Mouse (Mus musculus): ENCODE data around the gene Cyp2s1. TPM values are rescaled to one million over a fixed set of nuclear protein-coding genes. Genes with fewer than 3 reads are reported as not detected.
A peak's percentile ranks its signal among the peaks of the same experiment; 100 is the strongest.

The Cyp2s1 gene
- total and polyA plus RNA-seq, 2 experiments = 0.28 to 0.37 TPM

DNA sequence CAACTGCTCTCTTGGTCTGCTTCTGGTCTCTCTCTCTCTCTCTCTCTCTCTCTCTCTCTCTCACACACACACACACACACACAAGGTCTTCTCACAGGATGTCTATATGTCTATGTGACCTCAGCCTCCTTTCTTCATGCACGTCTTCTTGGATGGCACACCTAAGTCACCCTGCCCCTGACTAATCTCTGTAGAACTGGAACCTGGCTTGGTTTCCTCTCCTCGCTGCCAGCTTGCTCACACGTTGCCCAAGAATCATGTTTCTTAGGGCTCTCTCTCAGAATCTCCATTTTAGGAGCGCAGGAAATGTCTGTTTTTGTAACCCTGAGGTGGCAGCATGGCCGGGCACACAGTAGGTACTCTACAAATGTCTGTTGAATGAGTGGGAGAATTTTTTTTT lies 36.7 kb downstream of the Cyp2s1 start:
- no peaks in the 10 kb centered on the region for H3K79me2 ChIP-seq (ENCODE audit: control insufficient read depth, insufficient read depth, low read length)
- no peaks in the 10 kb centered on the region for H3K36me3 ChIP-seq (ENCODE audit: control insufficient read depth, insufficient read depth, low read length)
- no peak for DNase-seq (ENCODE audit: extremely low read depth, low read depth, low spot score)
- no peaks in the 10 kb centered on the region for H3K4me1 ChIP-seq (ENCODE audit: control insufficient read depth, insufficient read depth, low read length)
- no peak for TF ChIP-seq CTCF (IDR thresholded peaks at IDR 0.05; ENCODE audit: low read depth, low read length)
- TF ChIP-seq POLR2A (IDR thresholded peaks at IDR 0.05; ENCODE audit: extremely low read depth, insufficient read depth, low read length) = no peak
- WGBS = 94% methylated on average over 5 of the region's 5 CpGs
- no peak overlapping the region for H3K27ac ChIP-seq (replicated peaks; ENCODE audit: insufficient read depth, low read depth, low read length)
- no peak overlapping the region for H3K4me3 ChIP-seq (ENCODE audit: insufficient read depth, low read depth, low read length)
- no peaks in the 10 kb centered on the region for H3K27me3 ChIP-seq (ENCODE audit: control insufficient read depth, insufficient read depth, low read length)
- H3K9ac ChIP-seq (ENCODE audit: low read depth, low read length) = no peak overlapping the region

DNA sequence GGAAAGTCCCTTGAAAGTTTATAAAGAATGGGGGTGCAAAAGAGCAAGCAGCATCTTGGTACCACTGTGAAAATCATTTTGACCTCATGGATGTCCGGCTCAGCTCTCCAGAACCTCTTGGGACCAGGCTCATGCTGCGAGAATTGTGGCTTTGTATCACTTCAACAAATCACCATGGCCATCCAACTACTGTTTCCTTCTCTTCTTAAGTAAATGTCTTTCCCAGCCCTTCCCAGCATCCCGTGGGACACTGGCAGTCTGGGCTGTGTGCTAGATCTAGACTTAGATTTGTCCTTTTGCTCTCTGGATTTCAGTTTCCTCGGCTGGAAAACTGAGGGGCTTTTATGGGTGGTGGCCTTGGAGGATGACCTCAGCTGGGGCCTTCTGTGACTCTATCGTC lies 48.5 kb downstream of the Cyp2s1 start:
- H3K4me3 ChIP-seq (ENCODE audit: insufficient read depth, low read depth, low read length) = no peak overlapping the region
- H3K27me3 ChIP-seq (ENCODE audit: control insufficient read depth, insufficient read depth, low read length) = no peaks in the 10 kb centered on the region
- H3K4me1 ChIP-seq (ENCODE audit: control insufficient read depth, insufficient read depth, low read length) = peaks cover 2% of the 10 kb centered on the region; the same call in 1 of the 2 replicates
- H3K27ac ChIP-seq (replicated peaks; ENCODE audit: insufficient read depth, low read depth, low read length) = no peak overlapping the region
- no peaks in the 10 kb centered on the region for H3K79me2 ChIP-seq (ENCODE audit: control insufficient read depth, insufficient read depth, low read length)
- DNase-seq (ENCODE audit: extremely low read depth, low read depth, low spot score) = no peak
- WGBS = 92% methylated on average over 5 of the region's 5 CpGs
- no peak overlapping the region for H3K9ac ChIP-seq (ENCODE audit: low read depth, low read length)
- TF ChIP-seq POLR2A (IDR thresholded peaks at IDR 0.05; ENCODE audit: extremely low read depth, insufficient read depth, low read length) (no peak), CTCF (IDR thresholded peaks at IDR 0.05; ENCODE audit: low read depth, low read length) (no peak)
- no peaks in the 10 kb centered on the region for H3K36me3 ChIP-seq (ENCODE audit: control insufficient read depth, insufficient read depth, low read length)

DNA sequence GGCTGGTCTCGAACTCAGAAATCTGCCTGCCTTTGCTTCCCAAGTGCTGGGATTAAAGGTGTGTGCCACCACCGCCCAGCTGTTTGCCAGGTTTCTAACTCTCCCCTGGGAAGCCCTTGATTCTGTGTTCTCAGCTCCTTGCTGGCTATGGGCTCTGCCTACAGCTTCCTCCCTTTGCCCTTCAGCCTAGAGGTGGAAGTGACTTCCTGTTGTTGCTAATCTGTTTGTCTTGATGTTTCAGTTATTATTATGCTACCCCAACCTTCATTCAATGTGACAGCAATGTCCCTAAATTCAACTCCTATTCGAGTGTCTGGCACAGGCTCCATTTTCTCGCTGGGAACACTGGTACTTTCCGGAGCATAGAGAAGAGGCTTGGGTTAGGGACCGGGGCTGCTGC lies 50.6 kb downstream of the Cyp2s1 start:
- no peaks in the 10 kb centered on the region for H3K79me2 ChIP-seq (ENCODE audit: control insufficient read depth, insufficient read depth, low read length)
- DNase-seq (ENCODE audit: extremely low read depth, low read depth, low spot score) = no peak
- peaks cover 2% of the 10 kb centered on the region; the same call in 1 of the 2 replicates for H3K4me1 ChIP-seq (ENCODE audit: control insufficient read depth, insufficient read depth, low read length)
- H3K9ac ChIP-seq (ENCODE audit: low read depth, low read length) = no peak overlapping the region
- H3K27me3 ChIP-seq (ENCODE audit: control insufficient read depth, insufficient read depth, low read length) = no peaks in the 10 kb centered on the region
- no peak overlapping the region; the same call in 1 of the 2 replicates for H3K27ac ChIP-seq (replicated peaks; ENCODE audit: insufficient read depth, low read depth, low read length)
- no peak for TF ChIP-seq POLR2A (IDR thresholded peaks at IDR 0.05; ENCODE audit: extremely low read depth, insufficient read depth, low read length)
- no peak for TF ChIP-seq CTCF (IDR thresholded peaks at IDR 0.05; ENCODE audit: low read depth, low read length)
- H3K36me3 ChIP-seq (ENCODE audit: control insufficient read depth, insufficient read depth, low read length) = no peaks in the 10 kb centered on the region
- WGBS = 76% methylated on average over 6 of the region's 6 CpGs
- no peak overlapping the region for H3K4me3 ChIP-seq (ENCODE audit: insufficient read depth, low read depth, low read length)

DNA sequence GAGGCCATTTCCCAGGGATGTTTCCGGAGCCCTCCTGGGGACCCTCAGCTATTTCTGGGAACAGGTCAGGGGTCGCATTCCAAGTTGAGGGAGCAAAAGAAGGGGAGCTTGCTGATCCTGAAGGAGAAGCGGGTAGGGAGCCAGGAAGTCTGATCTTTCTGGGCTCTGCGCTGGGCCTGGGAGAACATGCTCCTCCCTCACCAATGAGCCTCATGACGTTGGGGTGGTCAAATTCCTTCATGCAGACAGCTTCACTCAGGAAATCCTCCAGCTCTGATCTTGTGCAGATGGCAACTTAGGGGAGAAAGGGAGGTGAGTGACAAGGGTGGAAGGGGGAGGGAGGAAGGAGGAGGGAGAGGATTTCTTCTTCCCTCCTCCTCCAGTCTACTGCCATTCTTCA lies 52.5 kb downstream of the Cyp2s1 start:
- 69% methylated on average over 5 of the region's 5 CpGs for WGBS
- H3K4me3 ChIP-seq (ENCODE audit: insufficient read depth, low read depth, low read length) = no peak overlapping the region
- no peaks in the 10 kb centered on the region for H3K36me3 ChIP-seq (ENCODE audit: control insufficient read depth, insufficient read depth, low read length)
- no peaks in the 10 kb centered on the region for H3K79me2 ChIP-seq (ENCODE audit: control insufficient read depth, insufficient read depth, low read length)
- peak overlapping the region; percentile 37 for H3K27ac ChIP-seq (replicated peaks; ENCODE audit: insufficient read depth, low read depth, low read length)
- peak; percentile 25 for DNase-seq (ENCODE audit: extremely low read depth, low read depth, low spot score)
- no peaks in the 10 kb centered on the region for H3K27me3 ChIP-seq (ENCODE audit: control insufficient read depth, insufficient read depth, low read length)
- peaks cover 2% of the 10 kb centered on the region; the same call in 1 of the 2 replicates for H3K4me1 ChIP-seq (ENCODE audit: control insufficient read depth, insufficient read depth, low read length)
- TF ChIP-seq CTCF (IDR thresholded peaks at IDR 0.05; ENCODE audit: low read depth, low read length) (no peak), POLR2A (IDR thresholded peaks at IDR 0.05; ENCODE audit: extremely low read depth, insufficient read depth, low read length) (no peak)
- no peak overlapping the region for H3K9ac ChIP-seq (ENCODE audit: low read depth, low read length)

DNA sequence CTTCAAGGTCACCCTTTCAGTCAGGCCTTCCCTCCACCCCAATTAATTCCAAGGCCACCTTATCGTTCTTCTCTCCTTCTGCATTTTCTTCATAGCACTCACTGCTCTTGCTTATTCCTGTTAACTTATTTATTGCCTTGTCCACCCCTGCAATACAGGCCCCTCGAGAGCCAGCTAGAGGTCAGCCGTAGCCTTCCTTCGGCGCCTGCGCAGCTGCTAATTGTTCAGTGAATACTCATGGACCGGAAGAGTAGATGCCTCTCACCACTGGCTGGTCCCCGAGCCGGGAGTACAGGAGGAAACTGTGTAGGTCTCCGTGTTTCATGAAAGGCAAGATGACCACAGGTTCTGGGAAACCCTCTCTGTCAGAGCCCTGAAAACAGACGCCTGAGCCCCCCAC lies 53.0 kb downstream of the Cyp2s1 start:
- Histone ChIP-seq H3K36me3 (ENCODE audit: control insufficient read depth, insufficient read depth, low read length) (no peaks in the 10 kb centered on the region), H3K4me3 (ENCODE audit: insufficient read depth, low read depth, low read length) (no peak overlapping the region), H3K9ac (ENCODE audit: low read depth, low read length) (no peak overlapping the region), H3K27ac (replicated peaks; ENCODE audit: insufficient read depth, low read depth, low read length) (peak overlapping the region; percentile 37; the same call in 1 of the 2 replicates), H3K27me3 (ENCODE audit: control insufficient read depth, insufficient read depth, low read length) (no peaks in the 10 kb centered on the region), H3K79me2 (ENCODE audit: control insufficient read depth, insufficient read depth, low read length) (no peaks in the 10 kb centered on the region), H3K4me1 (ENCODE audit: control insufficient read depth, insufficient read depth, low read length) (peaks cover 2% of the 10 kb centered on the region; the same call in 1 of the 2 replicates)
- WGBS = 75% methylated on average over 11 of the region's 11 CpGs
- TF ChIP-seq POLR2A (IDR thresholded peaks at IDR 0.05; ENCODE audit: extremely low read depth, insufficient read depth, low read length) (no peak), CTCF (IDR thresholded peaks at IDR 0.05; ENCODE audit: low read depth, low read length) (no peak)
- DNase-seq (ENCODE audit: extremely low read depth, low read depth, low spot score) = no peak

DNA sequence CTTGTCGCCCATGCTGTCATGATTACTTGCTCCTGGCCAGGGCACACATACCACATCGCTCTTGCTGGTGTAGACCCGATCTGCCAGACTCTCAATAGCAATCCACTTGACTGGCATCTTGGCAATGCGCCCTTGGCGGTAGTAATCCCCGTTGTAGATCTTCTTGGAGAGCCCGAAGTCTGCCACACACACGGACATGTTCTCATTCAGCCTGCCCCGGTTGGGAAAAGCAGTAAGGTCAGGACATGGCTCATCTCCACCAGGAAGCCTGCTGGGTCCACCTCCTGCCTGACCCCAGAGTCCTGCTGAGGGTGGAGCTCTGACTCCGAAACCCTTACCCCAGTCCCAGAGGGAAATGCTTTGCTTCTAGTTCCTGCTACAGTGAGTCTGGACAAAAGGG lies 55.4 kb downstream of the Cyp2s1 start:
- no peaks in the 10 kb centered on the region for H3K36me3 ChIP-seq (ENCODE audit: control insufficient read depth, insufficient read depth, low read length)
- H3K27me3 ChIP-seq (ENCODE audit: control insufficient read depth, insufficient read depth, low read length) = no peaks in the 10 kb centered on the region
- 76% methylated on average over 10 of the region's 10 CpGs for WGBS
- peaks cover 2% of the 10 kb centered on the region; the same call in 1 of the 2 replicates for H3K4me1 ChIP-seq (ENCODE audit: control insufficient read depth, insufficient read depth, low read length)
- no peaks in the 10 kb centered on the region for H3K79me2 ChIP-seq (ENCODE audit: control insufficient read depth, insufficient read depth, low read length)
- no peak overlapping the region for H3K4me3 ChIP-seq (ENCODE audit: insufficient read depth, low read depth, low read length)
- H3K9ac ChIP-seq (ENCODE audit: low read depth, low read length) = no peak overlapping the region
- DNase-seq (ENCODE audit: extremely low read depth, low read depth, low spot score) = no peak
- H3K27ac ChIP-seq (replicated peaks; ENCODE audit: insufficient read depth, low read depth, low read length) = no peak overlapping the region
- TF ChIP-seq CTCF (IDR thresholded peaks at IDR 0.05; ENCODE audit: low read depth, low read length) = no peak
